Mouse (Mus musculus) frontal cortex, postnatal 25 days (tissue): ENCODE results near the gene Vmn2r97.
"Not testable (repeated sequence)": the region's sequence is repeated elsewhere in the genome, so short reads cannot be mapped to it uniquely, and the experiment has no call there.

Experiments
- DNase-seq, 2 experiments: peaks; one replicate each; pipeline ENCODE4 v3.0.0; 2022; ENCODE audit warnings: low spot score in 2 of 2

Gene Vmn2r97

GRCm38 (mm10) chr17:18914000-18914399 lies at the start of gene Vmn2r97:
Vmn2r97 (plus strand) TSS chr17:18914300.
- not testable (repeated sequence) for DNase-seq

GRCm38 (mm10) chr17:18882436-18882835 lies 31.7 kb upstream of the Vmn2r97 start:
- DNase-seq: not testable (repeated sequence)

GRCm38 (mm10) chr17:18889745-18890329 lies 24.3 kb upstream of the Vmn2r97 start:
- no peak for DNase-seq

GRCm38 (mm10) chr17:18957800-18958199 lies 43.7 kb downstream of the Vmn2r97 start:
- DNase-seq: not testable (repeated sequence)

- DNase-seq: no peak
Measured at GRCm38 (mm10) chr17:18968371-18969275, 54.5 kb downstream of the Vmn2r97 start.
